Mouse (Mus musculus): ENCODE results near the gene Pias4.

Pias4 gene

DNA sequence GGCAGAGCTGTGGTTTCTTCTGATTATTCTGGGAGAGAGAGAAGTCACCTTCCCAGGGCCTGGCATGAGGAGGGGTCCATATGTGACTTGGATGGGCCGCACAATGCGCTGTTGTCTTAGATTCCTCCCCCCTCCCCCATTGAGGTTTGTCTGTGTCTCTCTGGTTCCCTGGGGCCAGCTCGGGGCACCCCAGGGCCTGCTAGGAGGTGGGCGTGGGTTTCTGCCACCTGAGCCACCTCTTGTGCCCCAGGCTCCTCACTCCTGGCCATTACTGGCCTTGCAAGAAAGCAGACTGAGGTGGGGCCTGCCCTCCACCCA is 28.2 kb downstream of the Pias4 start:
- DNase-seq (ENCODE audit: low spot score in 2 of 2): no peak

DNA sequence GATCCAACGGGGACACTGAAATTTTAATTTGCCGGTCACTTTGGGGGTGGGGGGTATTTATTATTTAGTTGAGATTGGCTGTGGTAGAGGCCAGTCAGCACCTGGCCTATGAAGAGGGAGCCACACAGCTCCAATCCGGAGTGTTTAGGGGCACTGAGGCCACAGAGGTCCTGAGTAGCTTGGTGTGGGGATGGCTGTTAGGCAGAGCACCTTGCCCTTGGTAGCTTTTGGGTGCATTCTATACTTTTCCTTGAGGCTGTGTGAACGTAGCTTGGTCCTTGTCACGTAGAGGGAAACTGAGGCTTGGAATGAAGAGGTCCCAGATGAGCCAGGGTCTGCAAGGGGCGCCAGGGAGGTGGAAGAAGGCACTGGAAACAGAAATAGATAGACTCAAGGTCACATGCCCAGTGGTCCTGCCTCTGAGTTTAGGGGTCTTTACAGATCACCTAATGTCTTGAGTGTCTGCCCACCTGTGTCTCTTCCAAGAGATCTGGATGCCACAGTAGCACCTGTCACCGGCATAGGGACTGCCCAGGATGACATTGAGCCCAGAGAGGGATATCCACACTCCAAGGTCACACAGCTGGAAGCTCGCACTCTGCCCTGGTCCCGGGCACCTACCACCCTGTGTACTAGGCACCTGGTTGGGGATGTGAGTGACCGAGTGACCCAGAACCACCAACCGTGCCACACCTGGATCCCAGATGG is 28.7 kb downstream of the Pias4 start:
- DNase-seq (ENCODE audit: low spot score in 2 of 2): no peak

DNA sequence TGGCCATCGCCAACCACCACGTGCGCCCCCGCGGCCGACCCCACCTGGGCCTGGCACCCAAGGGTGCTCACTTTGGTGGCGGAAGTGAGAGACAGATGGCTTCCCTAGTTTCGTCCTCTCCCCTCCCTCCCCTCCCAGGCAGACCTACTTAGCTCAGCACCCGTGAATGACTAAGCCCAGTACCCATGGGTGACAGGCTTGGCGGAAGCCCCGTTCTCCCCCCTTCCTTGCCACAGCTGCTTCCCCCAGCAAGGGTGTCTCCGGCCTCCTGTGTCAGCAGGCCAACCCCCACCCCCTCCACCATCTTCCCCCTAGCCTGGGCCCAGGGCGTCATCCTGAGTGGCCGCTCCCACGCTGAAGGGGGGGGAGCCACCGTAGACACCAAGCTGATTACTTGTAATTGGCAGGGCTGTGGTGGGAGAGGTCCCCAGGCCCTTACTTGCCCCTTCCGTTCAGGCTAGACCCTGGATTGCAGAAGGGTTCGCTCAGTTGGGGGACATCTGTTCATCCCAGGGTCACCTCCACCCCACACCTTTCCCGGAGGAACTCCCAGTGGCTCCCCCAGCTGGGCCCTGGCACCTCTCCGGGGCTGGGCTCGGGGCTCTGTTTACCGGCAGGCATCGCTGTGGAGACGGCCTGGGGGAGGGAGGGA is 29.5 kb downstream of the Pias4 start:
- DNase-seq (ENCODE audit: low spot score in 2 of 2): no peak

DNA sequence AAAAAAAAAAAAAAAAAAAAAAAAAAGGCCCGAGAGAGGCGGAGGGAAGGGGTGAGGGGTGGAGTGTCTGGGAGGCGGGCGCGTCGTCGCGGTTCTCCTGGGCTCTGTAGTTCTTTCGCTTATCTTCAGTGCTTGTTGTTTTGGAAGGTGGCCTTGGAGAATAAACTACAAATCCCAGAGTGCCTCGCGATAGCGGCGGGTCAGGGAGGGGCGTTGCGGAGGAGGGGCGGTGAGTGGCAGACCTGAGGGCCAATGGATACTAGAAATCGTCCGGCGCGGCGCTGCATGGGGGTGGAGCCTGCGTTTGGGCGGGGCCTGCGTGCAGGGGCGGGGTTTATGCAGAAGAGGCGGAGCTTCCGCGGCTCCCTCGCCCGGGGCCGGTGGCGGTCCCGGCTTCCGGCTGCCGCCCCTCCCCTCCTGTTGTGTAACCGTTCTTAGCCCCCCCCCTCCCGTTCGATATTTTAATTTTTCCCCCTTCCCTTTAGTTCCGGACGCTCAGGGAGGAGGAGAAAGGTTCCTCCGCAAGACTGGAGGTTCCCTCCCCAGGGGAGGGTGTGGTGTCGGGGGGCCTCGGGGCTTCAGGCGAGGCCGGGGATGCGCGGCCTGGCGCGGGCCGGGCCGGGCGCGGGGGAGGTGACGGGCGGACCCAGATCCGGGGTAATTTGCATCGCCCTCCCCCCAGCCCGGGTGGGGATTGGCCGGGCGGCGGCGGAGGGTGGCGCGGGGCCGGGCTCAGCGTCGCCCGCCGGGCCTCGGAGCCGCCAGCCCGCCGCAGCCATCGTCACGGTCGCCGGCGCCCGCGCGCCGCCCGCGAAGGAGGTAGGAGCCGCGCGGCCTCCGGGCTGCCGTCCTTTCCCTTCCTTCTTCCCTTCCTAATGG is 30.2 kb downstream of the Pias4 start:
- peak; percentile 98 to 99 for DNase-seq (ENCODE audit: low spot score in 2 of 2)

DNA sequence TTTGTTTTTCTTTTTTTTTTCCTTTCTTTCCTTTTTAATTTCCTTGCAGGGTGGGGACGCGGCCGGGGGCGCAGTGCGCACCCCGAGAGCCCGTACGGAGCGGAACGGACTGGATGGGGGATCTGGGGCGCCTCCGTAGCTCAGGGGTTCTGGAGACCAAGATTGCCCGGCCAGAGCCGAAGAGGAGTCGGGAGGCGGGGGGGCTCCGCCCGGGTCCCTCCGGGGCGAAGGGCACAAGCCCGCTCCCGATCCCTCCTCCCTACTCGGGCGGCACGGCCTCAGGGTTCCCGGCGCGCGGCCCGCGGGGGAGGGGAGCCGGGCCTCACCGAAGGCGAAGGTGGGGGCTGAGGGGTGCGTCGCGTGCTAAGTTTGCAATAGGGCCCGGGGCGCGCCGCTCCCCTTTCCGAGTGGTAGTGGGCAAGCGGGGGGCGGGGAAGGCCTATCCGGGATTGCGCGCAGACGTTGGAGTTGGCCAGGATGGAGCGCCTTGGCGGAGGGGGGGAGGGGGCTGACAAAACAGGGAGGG is 31.0 kb downstream of the Pias4 start:
- DNase-seq (ENCODE audit: low spot score in 2 of 2): no peak

DNA sequence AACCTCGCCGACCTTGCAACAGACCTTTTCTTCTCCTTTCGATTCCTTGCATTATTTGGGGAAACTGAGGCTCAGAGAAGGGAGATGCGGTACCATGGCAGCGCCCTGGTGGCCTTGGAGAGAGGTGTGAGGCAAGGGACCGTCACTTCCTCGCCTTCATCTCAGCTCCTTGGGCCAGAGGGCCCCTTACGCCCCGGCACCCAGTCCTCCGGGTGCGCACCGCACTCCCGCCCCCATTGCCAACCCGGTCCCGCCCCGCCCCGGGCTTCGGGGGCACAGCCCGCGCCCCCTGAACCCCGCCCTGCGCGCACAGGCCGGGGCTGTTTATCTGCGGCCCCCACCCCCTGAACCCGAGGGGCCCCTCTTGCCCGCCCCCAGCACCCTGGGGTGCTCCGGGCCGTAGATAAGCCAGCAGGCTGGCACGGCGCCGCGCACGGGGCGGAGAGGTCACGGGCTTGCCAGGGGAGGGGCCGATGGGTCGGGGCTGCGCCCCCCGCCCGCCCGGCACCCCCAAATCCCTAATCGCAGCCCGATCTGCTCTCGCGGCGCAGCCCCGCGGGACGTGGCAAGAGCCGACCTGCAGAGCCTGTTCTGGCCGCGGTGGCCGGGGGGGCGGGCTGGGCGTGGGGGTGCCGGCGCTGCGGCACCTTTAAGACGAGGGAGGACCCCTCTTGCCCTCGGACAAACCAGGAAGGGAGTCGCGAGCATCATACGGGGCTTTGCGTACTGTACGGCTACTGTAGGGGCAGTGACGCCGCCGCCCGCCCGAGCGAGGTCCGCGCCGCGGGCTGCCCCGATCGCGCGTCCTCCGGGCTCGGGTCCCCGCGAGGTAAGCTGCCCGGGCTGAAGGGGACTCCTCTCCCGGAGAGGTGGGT is 31.7 kb downstream of the Pias4 start:
- DNase-seq (ENCODE audit: low spot score in 2 of 2): peak; percentile 55 to 60

DNA sequence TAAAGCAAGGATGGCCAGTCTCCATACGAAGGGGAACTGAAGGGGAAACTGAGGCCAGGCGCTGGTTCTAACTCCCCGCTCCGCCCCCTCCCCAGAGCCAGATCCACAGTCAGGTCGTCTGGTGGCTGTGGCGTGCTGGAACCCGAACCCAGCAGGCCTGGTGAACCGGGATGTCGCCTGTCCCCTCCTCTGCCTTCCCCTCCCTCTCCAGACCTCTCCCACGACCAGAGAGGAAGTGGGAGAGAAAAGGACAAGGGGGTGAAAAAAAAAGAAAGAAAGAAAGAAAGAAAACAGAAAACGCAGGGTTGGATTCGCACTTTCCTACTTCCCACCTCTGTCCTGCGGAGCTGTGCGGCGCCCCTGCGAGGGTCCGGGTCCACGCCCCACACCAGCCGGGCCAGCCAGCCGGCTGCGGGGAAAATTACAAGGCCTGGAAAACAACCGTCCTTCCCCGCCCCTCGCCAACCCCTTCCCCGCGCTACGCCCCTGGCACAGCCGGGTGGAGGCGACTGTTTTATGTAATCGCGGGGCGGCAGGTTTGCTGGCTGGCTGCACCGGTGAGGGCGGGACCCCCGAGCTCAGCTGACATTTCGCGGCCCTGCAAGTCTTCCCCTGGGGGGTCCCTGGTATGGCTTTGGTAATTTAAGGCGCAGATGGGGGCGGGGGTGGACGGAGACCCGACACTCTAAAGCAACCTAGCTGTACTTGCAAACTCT is 32.6 kb downstream of the Pias4 start, which contains the start of gene Zbtb7a:
Gene Zbtb7a (plus strand): TSS at position 255 of the 716 bp plus-strand sequence.
- no peak for DNase-seq (ENCODE audit: low spot score in 2 of 2)

DNA sequence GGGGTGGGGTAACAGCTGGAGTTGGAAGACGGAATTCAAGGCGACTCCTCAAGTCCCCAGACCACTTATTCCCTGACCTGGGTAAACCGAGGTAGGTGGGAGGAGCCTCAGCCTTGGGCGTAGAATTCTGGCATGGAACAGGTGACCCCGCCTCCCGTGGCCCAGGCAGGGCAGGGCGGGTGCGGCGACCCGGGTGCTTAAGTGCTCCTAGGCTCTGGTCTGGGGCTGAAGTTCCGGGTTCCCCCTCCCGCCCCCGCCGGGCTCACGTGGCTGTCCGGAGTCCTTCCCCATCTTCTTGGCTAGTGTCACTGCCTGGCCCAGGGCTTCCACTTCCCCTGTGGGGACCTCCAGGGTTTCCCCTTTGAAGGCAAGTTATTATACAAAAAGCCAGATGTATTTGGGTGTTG is 33.5 kb downstream of the Pias4 start:
- DNase-seq (ENCODE audit: low spot score in 2 of 2): no peak

DNA sequence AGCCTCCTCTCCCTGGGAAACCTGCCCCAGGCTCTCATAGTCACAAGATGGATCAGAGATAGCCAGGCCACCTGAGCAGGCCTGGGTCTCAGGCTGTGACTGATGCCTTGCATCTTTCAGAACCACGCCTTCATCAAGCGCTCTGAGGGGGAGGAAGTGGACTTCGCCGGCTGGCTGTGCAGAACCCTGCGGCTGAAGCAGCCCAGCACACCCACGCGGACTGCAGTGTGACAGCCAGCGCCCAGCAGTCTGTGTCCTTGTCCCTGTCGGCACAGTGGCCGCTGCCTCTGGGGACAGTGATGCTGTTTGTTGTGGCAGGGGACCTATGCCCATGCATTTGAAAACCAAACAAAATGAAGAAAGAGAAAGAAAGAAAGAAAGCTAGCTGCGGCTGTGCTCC is 44.2 kb downstream of the Pias4 start:
- peak in 1 of 2 experiments; percentile 54 for DNase-seq (ENCODE audit: low spot score in 2 of 2)

DNA sequence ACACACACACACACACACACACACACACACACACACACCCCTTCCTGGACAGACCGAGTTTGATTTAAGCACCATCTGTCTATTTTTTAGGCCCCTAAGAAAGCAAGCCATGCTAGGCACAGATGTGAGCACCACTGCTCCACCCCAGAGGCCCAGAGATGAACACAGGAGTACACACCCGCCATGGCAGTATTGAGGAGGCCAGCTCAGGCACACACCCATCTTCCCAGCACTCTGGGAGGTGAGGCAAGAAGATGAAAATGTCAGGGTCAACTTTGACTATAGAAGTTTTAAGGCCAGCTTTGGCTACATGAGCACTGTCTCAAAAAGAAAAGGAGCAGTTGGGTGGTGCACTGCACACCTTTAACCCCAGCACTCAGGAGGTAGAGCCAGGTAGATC is 44.8 kb downstream of the Pias4 start:
- no peak for DNase-seq (ENCODE audit: low spot score in 2 of 2)

DNA sequence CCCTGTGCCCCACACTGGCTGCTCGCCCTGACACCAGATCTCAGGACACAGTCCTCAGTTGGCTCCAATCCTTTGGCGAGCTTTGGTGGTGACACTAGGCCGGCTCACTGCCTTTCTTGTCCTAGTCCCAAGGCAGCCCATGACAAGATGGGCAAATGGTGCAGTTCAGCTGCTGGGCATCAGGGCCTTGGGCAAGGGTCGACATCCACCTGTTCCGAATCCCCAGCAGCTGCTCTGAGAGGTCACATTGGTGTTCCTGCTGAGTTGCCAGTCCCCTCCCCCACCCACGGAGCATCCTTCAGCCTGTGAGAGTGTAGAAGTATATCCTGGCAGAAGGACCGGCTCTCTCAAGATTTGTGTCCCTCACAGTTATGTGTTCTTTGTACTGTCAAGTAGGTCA is 47.1 kb downstream of the Pias4 start:
- DNase-seq (ENCODE audit: low spot score in 2 of 2): no peak

DNA sequence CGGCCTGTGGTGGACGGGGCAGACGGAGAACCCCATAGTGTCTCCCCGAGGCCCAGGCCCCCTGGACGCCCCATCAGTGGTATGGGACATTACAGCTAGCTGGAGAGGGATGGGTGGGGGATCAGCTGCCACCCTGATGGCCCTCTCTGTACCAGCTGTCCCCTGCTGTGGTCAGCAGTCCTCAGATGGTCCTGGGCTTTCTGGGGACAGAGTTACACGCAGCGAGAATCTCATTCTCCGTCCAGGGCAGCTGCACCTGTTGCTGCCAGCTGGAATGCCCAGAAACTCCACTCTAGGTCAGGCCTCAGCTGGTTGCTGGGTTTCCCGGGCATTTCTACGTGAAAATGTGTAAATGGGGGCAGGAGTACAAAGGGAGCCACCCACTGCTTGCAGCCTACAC is 48.1 kb downstream of the Pias4 start:
- no peak for DNase-seq (ENCODE audit: low spot score in 2 of 2)

DNA sequence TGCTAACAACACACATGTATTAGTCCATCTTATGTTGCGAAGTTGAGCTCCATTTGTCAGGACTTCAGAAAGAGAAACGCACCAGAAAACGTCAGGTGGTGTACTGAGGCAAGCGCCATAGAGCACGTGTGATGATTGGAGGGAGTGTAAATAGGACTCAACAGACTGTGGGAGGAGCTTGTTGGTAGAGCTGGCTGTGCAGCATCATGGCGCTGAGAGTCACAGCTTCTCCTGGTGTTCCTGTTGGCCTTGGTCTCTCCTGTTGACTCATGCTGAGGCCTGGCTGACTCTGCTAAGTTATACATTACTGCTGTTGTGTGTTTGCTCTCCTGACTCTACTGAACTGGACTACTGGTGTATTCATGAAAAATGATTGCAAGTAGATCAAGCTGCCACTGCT is 54.8 kb downstream of the Pias4 start:
- no peak for DNase-seq (ENCODE audit: low spot score in 2 of 2)

DNA sequence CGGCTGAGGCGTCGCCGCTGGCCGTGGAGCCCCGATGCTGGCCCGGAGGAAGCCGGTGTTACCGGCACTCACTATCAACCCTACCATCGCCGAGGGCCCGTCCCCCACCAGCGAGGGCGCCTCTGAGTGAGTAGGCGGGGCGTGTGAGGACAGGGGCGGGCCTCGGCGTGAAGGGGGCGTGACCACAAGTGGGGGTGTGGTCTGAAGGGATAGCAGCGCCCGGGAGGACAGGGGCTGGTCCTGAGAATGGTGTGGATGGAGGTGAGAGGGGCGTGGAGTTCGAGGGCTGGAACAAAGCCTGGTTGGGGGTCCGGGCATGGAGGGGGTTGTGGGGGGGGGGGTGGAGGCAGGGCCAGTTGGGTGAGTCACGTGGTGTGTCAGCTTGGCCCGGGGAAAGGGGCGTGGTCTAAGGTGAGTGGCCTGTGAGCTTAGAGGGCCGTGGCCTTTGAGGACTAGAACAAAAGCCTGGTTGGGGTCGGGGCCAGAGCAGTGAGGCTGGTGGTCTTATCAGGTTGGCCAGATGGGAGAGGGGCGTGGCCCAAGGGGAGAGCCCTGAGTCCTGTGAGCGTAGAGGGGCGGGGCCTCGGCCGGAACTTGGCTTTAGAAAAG is 61.5 kb downstream of the Pias4 start:
- DNase-seq (ENCODE audit: low spot score in 2 of 2): peak; percentile 66

DNA sequence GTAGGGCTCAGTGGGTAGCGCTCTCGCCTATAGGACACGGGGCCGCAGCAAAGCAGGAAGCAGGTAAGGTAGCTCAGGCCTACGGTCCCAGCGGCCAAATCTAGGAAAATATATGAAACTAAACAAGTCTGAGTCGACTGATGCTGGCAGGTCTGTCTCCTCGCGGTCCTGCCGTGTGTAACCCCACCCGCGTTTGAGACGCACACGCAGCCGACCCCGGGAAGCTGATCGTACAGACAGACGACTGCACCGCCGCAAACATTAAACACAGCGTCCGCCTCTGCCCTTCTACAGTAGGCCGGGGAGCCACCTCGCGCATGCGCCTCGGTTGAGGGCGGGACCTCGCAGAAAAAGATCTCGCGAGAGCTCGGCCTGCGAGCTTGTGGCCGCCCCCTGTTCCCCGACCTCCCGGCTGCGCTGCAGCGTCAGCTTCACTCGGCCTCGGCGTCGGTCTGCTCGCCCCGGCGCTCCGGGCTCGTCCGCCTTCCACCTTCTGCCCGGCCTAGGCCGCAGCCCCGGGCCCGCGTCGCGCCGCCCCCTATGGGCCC is 62.1 kb downstream of the Pias4 start, which contains the start of gene Map2k2:
Gene Map2k2 (plus strand): TSS at position 351 of the 548 bp plus-strand sequence.
- DNase-seq (ENCODE audit: low spot score in 2 of 2): peak; percentile 92

Data from right cerebral cortex, postnatal 36 days (tissue).